Mouse (Mus musculus): ENCODE results near the gene Gm14569. TPM values are rescaled to one million over a fixed set of nuclear protein-coding genes. Genes with fewer than 3 reads are reported as not detected.

Gene Gm14569
- polyA plus RNA-seq (2012; rRNA removed): 0.02 and 0.10 TPM in 2 replicates

DNA sequence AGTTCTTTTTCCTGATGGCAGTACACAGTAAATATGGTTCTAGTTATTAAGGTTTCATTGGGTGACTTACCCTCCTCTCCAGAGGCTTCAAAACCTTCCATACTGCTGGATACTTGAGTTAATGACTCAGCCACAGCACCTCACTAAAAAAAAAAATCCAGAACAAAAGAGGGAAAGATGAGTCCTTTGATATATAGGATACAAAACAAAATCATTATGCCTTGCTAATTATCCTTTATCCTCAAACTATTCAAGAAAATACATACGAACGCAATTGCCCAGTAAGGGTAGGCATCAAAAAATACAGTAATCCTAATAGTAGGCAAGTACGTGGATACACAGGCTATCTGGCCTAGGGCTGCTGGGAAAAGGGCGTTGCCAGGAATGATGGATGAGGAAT is at the start of gene Gm14569:
Gene Gm14569 (minus strand): TSS at position 101 of the 400 bp plus-strand sequence.

DNA sequence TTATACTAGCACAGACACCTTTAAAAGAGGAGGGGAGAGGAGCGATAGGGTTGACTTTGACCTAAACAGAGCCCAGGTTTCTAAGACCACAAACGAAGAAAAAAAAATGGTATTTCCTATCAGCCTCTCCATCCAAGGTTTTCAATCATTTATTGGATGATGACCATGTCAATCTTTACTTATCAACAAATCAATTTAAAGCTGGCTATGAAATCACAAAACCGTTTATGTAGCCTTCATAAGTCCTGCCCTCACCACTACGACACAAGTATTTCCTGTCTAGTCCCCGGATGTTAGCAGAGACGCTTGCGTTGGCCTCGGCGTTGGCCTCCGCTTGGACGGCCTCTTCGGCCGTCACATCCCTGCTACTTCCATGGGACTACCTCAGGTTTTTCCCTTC is 90.7 kb downstream of the Gm14569 start, which contains the start of gene Gm6268:
Gene Gm6268 (plus strand): TSS at position 301 of the 400 bp plus-strand sequence.

Other genes with a start within 250 kb of the Gm14569 start
- 0.94 and 1.8 TPM in 2 replicates for gene Lonrf3, start 163.5 kb downstream of the Gm14569 start, polyA plus RNA-seq (2012; rRNA removed)
- not detected in 2 replicates for gene Gm6268, start 90.5 kb downstream of the Gm14569 start, polyA plus RNA-seq (2012; rRNA removed)
- 262 TPM in 2 replicates for gene Pgrmc1, start 106.4 kb upstream of the Gm14569 start, polyA plus RNA-seq (2012; rRNA removed)
- gene Akap17b, start 153.6 kb upstream of the Gm14569 start, polyA plus RNA-seq (2012; rRNA removed): 8.0 and 8.1 TPM in 2 replicates